Mouse (Mus musculus): Measurements from ENCODE around the gene Pars2.

DNA sequence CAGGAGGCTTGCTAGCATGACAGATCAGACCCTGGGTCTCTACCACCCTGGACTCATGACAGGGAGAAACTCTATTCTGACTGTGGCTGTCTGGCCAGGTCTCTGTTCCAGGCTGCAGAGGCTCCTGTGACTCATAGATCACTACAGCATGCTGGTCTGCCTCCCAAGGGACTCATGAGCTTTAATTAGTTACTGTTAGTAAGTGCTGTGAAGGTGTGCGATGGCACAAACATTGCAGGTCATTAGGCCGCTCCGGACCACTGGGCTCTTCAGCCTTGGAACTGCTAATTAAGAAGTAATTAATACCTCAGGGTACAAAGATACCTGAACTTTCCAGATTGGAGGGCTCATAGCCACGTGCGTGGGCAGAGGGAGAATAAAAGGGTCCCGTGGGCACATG, 3.7 kb upstream of the Pars2 start:
- TF ChIP-seq POLR2A (IDR thresholded peaks at IDR 0.05; ENCODE audit: low read depth, low read length) (no peak), CTCF (IDR thresholded peaks at IDR 0.05; ENCODE audit: borderline replicate concordance, insufficient read depth, low read length) (no peak)
